Mouse (Mus musculus): ENCODE measurements around the gene Tubd1. TPM values are rescaled to one million over a fixed set of nuclear protein-coding genes. Genes with fewer than 3 reads are reported as not detected.
A peak's percentile ranks its signal among the peaks of the same experiment; 100 is the strongest.

Gene Tubd1
- total and polyA plus RNA-seq, 2 experiments from 2014 or later, result 2.7 to 5.0 TPM

DNA sequence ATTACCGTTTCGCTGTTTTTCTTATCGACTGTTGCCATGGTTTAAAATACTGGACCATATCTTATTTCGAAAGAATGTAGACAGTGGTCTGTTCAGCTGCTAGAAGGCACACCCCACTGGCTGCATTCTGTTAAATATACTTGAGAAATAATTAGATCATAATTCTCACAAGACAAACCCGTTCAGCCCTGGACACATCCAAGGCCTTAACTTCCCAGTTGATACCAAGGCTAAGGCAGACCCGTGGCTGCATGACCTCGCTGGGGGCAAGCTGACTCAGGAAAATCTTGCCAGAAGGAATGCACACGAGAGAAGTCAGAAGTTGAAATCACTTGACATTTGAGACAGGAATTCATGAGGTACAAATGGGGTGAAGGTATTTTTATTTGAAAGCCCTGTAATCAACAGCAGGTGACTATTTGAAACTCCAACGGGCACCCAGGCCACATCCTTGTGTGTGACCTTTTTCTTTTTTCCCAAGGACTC is 25.5 kb downstream of the Tubd1 start:
- no peaks in the 10 kb centered on the region for H3K4me1 ChIP-seq (ENCODE audit: insufficient read depth, low read length)
- no peak overlapping the region for H3K9ac ChIP-seq (replicated peaks; ENCODE audit: low read length, poor library complexity, severe bottlenecking)
- no peaks in the 10 kb centered on the region for H3K9me3 ChIP-seq (ENCODE audit: low read length)
- TF ChIP-seq CTCF (IDR thresholded peaks at IDR 0.05), result no peak
- ATAC-seq (ENCODE audit: low FRiP score) (no peak), DNase-seq (ENCODE audit: low spot score) (no peak)
- H3K4me3 ChIP-seq (ENCODE audit: low read depth, low read length), result no peak overlapping the region
- H3K4me2 ChIP-seq (ENCODE audit: low read depth, low read length, poor library complexity, severe bottlenecking), result no peak overlapping the region
- no peak overlapping the region for H3K27ac ChIP-seq (ENCODE audit: low read depth, low read length)
- 73% methylated on average over 9 of the region's 9 CpGs for WGBS
- H3K36me3 ChIP-seq (ENCODE audit: insufficient read depth, low read length), result no peaks in the 10 kb centered on the region
- H3K27me3 ChIP-seq (ENCODE audit: insufficient read depth, low read length), result no peaks in the 10 kb centered on the region

DNA sequence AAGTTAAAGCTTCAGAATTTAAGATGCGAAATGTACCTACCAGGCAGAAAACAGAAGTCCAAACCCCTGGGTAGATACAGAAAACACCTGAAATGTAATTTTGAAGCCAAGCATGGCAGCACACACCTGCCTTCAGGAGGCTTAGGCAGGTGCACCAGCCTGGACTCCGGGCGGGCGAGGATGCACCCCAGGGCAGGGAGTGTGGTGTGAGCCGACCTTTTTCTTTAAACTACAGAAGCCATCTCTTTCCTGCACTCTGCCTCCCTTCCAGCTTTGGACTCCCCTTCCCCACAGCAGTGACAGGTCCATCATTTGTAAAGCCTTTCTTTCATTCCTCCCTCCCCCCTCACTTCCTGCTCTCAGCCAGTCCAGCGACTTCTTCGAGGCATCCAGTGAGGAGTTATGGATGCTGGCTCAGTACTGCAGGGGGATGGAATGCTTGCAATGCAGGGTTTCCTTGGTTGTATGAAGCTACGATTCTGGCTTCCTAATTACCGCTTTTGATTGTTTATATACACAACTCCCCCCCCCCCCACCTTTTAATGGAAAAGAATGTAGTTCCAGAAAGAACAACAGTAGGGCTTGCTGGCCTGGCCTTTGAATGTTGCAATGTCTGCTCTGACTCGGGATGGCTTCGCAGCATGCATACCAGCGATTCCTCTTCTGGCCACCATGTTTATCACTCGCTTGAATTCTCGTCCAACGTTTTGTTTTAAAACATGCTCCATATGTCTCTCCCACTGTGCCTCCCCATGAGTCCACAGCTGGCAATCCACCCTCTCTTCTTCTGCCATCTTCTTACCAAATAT is 26.5 kb downstream of the Tubd1 start:
- WGBS, result 67% methylated on average over 15 of the region's 15 CpGs
- no peaks in the 10 kb centered on the region for H3K36me3 ChIP-seq (ENCODE audit: insufficient read depth, low read length)
- no peak overlapping the region for H3K9ac ChIP-seq (replicated peaks; ENCODE audit: low read length, poor library complexity, severe bottlenecking)
- no peaks in the 10 kb centered on the region for H3K9me3 ChIP-seq (ENCODE audit: low read length)
- ATAC-seq (ENCODE audit: low FRiP score) (no peak), DNase-seq (ENCODE audit: low spot score) (peak; percentile 18)
- H3K4me2 ChIP-seq (ENCODE audit: low read depth, low read length, poor library complexity, severe bottlenecking), result no peak overlapping the region
- H3K4me1 ChIP-seq (ENCODE audit: insufficient read depth, low read length), result no peaks in the 10 kb centered on the region
- no peak for TF ChIP-seq CTCF (IDR thresholded peaks at IDR 0.05)
- no peaks in the 10 kb centered on the region for H3K27me3 ChIP-seq (ENCODE audit: insufficient read depth, low read length)
- H3K27ac ChIP-seq (ENCODE audit: low read depth, low read length), result no peak overlapping the region
- H3K4me3 ChIP-seq (ENCODE audit: low read depth, low read length), result no peak overlapping the region

DNA sequence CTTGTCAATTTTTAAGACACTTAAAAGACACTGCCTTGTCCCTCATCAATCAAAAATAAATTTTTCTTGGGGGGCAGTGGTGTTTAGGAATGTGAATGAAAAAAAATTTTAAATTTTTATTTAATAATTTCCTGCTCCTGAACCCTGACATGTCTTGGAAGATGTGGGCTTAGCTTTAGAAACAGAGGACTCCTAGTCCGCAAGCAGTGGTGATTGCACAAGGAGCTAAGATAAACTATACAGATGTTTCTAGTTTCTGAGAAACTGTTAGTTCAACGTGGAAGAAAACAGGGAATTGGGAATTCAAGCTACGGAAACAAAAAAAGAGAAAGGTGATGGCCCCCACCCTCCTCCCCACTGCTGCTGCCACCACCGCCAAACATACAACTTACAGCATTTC is 27.1 kb downstream of the Tubd1 start:
- Histone ChIP-seq H3K4me2 (ENCODE audit: low read depth, low read length, poor library complexity, severe bottlenecking) (no peak overlapping the region), H3K4me1 (ENCODE audit: insufficient read depth, low read length) (no peaks in the 10 kb centered on the region), H3K27me3 (ENCODE audit: insufficient read depth, low read length) (no peaks in the 10 kb centered on the region), H3K4me3 (ENCODE audit: low read depth, low read length) (no peak overlapping the region), H3K9ac (replicated peaks; ENCODE audit: low read length, poor library complexity, severe bottlenecking) (no peak overlapping the region), H3K9me3 (ENCODE audit: low read length) (no peaks in the 10 kb centered on the region), H3K27ac (ENCODE audit: low read depth, low read length) (no peak overlapping the region), H3K36me3 (ENCODE audit: insufficient read depth, low read length) (no peaks in the 10 kb centered on the region)
- DNase-seq (ENCODE audit: low spot score) (no peak), ATAC-seq (ENCODE audit: low FRiP score) (no peak)
- WGBS, result 86% methylated on average over 4 of the region's 4 CpGs
- no peak for TF ChIP-seq CTCF (IDR thresholded peaks at IDR 0.05)

DNA sequence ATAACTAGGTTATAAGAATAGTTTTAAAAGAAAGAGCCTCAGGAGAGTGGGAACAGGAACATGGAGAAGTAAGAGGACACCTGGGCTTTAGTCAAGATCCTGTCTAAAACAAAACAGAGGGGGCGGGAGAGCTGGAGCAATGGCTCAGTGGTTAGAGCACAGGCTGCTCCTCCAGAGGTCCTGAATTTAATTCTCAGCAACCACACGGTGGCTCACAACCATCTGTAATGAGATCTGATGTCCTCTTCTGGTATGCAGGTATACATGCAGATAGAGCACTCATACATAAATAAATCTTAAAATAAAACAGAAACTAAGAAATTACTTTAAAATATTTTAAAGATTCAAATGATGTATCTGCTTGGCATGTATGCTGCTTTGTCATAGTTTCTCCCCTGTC is 27.8 kb downstream of the Tubd1 start:
- H3K4me2 ChIP-seq (ENCODE audit: low read depth, low read length, poor library complexity, severe bottlenecking), result no peak overlapping the region
- no peaks in the 10 kb centered on the region for H3K9me3 ChIP-seq (ENCODE audit: low read length)
- 82% methylated on average over 2 of the region's 2 CpGs for WGBS
- ATAC-seq (ENCODE audit: low FRiP score) (no peak), DNase-seq (ENCODE audit: low spot score) (no peak)
- H3K36me3 ChIP-seq (ENCODE audit: insufficient read depth, low read length), result no peaks in the 10 kb centered on the region
- TF ChIP-seq CTCF (IDR thresholded peaks at IDR 0.05), result peak; percentile 10; the same call in 1 of the 2 replicates
- no peak overlapping the region for H3K27ac ChIP-seq (ENCODE audit: low read depth, low read length)
- H3K4me1 ChIP-seq (ENCODE audit: insufficient read depth, low read length), result no peaks in the 10 kb centered on the region
- no peak overlapping the region for H3K4me3 ChIP-seq (ENCODE audit: low read depth, low read length)
- H3K9ac ChIP-seq (replicated peaks; ENCODE audit: low read length, poor library complexity, severe bottlenecking), result no peak overlapping the region
- H3K27me3 ChIP-seq (ENCODE audit: insufficient read depth, low read length), result no peaks in the 10 kb centered on the region

DNA sequence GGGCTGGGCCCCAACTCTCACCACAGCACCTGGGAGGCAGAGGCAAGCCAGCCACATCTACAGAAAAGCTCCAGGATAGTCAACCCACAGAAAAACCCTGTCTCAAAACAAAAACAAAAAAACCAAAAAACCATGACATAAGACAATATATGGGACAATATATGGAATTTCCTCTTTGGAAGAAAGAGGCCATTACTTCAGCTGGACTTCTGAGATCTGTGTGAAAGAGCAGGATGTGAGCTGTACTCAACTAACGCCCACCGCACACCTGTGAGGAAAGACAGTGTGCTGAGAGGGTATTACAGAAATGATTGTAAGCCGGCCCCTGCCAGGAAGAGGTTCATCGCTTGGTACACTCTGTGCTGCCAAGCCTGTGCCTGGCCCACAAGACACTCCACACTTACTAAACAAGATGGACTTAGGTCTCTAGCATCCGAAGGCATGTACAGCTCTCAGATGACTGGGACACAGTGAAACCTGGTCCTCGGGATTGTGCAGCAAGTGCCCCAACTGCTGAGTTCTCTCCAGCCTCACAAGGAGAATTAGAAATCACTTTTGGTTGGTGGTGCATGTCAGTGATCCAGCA is 28.9 kb downstream of the Tubd1 start:
- no peak for TF ChIP-seq CTCF (IDR thresholded peaks at IDR 0.05)
- no peaks in the 10 kb centered on the region for H3K4me1 ChIP-seq (ENCODE audit: insufficient read depth, low read length)
- no peak for ATAC-seq (ENCODE audit: low FRiP score)
- no peaks in the 10 kb centered on the region for H3K9me3 ChIP-seq (ENCODE audit: low read length)
- H3K27me3 ChIP-seq (ENCODE audit: insufficient read depth, low read length), result no peaks in the 10 kb centered on the region
- H3K36me3 ChIP-seq (ENCODE audit: insufficient read depth, low read length), result no peaks in the 10 kb centered on the region
- no peak overlapping the region for H3K4me3 ChIP-seq (ENCODE audit: low read depth, low read length)
- no peak for DNase-seq (ENCODE audit: low spot score)
- WGBS, result 87% methylated on average over 6 of the region's 6 CpGs
- no peak overlapping the region for H3K4me2 ChIP-seq (ENCODE audit: low read depth, low read length, poor library complexity, severe bottlenecking)
- H3K27ac ChIP-seq (ENCODE audit: low read depth, low read length), result no peak overlapping the region
- no peak overlapping the region for H3K9ac ChIP-seq (replicated peaks; ENCODE audit: low read length, poor library complexity, severe bottlenecking)

DNA sequence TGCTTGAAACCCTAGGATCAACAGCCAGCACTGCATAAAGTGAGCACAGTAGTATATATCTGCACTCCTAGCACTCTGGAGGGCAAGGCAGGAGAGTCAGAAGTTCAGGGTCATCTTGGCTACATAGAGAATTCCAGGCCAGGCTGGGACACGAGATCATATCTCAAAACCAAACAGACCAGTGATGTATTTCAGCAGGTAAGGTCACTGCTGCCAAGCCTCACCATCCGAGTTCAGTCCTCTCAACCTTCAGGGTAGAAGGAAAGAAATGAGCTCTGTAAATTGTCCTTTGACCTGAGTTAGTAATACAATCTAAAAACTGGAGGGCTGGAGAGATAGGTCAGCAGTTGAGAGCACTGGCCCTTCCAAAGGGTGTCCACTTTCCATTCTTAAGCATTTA is 29.6 kb downstream of the Tubd1 start:
- Histone ChIP-seq H3K36me3 (ENCODE audit: insufficient read depth, low read length) (no peaks in the 10 kb centered on the region), H3K4me3 (ENCODE audit: low read depth, low read length) (no peak overlapping the region), H3K4me1 (ENCODE audit: insufficient read depth, low read length) (no peaks in the 10 kb centered on the region), H3K9ac (replicated peaks; ENCODE audit: low read length, poor library complexity, severe bottlenecking) (no peak overlapping the region), H3K4me2 (ENCODE audit: low read depth, low read length, poor library complexity, severe bottlenecking) (no peak overlapping the region), H3K9me3 (ENCODE audit: low read length) (no peaks in the 10 kb centered on the region), H3K27ac (ENCODE audit: low read depth, low read length) (no peak overlapping the region), H3K27me3 (ENCODE audit: insufficient read depth, low read length) (no peaks in the 10 kb centered on the region)
- WGBS, result 74% methylated on average over 2 of the region's 2 CpGs
- ATAC-seq (ENCODE audit: low FRiP score) (no peak), DNase-seq (ENCODE audit: low spot score) (no peak)
- no peak for TF ChIP-seq CTCF (IDR thresholded peaks at IDR 0.05)

Measured in midbrain, postnatal 0 days (tissue).